In the genomic region with DNA sequence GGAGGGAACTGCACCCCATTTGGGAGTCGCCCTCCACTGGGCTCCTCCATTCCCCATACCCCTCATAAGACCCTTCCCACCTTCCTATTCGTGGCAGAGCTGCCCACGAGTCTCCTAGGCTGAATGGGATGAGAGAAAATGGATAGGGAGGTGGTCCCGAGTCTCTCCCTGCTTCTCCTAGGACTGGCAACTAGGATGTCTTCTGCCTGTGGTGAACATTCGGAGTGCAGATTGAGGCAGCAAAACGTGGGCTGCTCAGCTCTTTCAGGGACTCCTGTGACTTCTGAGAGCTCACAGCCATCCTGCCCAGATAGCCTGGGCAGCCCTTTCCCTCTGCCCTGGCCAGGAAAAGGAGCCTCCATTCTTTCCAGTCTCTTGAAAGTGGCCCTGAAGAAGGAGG, we compare ENCODE assay signal across 8 mouse cellular contexts. TPM values are rescaled to one million over a fixed set of nuclear protein-coding genes. Genes with fewer than 3 reads are reported as not detected.
DNase-seq lines count a peak whose midpoint lies in the region; ATAC-seq and TF ChIP-seq lines count a peak whose summit lies in the region.

A gene (minus strand): TSS at position 187 of the 400 bp plus-strand sequence.

- WGBS in kidney, embryonic 14.5 days, result 14% methylated on average over 6 of the region's 6 CpGs
- 17% methylated on average over 6 of the region's 6 CpGs for WGBS in limb, embryonic 13.5 days
- 12% methylated on average over 6 of the region's 6 CpGs for WGBS in stomach, postnatal 0 days

- H3K4me3 ChIP-seq in kidney, embryonic 14.5 days (ENCODE audit: low read length), result peak within 1 kb of the TSS; percentile 65
- peak within 1 kb of the TSS; percentile 22; the same call in 1 of the 2 replicates for H3K4me3 ChIP-seq in bone marrow macrophage, adult 2 months (ENCODE audit: insufficient read depth, low read length)
- peak within 1 kb of the TSS; percentile 60 for H3K4me3 ChIP-seq in limb, embryonic 13.5 days
- H3K4me3 ChIP-seq in stomach, postnatal 0 days (ENCODE audit: low read depth, low read length), result peak within 1 kb of the TSS; percentile 50

- peaks cover 14% of the 10 kb centered on the region for H3K4me1 ChIP-seq in kidney, embryonic 14.5 days (ENCODE audit: control insufficient read depth, insufficient read depth, low read length)
- no peaks in the 10 kb centered on the region for H3K4me1 ChIP-seq in bone marrow macrophage, adult 2 months (ENCODE audit: control insufficient read depth, insufficient read depth, low read length)
- peaks cover 26% of the 10 kb centered on the region for H3K4me1 ChIP-seq in limb, embryonic 13.5 days
- H3K4me1 ChIP-seq in stomach, postnatal 0 days (replicated peaks; ENCODE audit: control insufficient read depth, insufficient read depth), result no peaks in the 10 kb centered on the region

- no peak within 1 kb of the TSS for H3K27ac ChIP-seq in kidney, embryonic 14.5 days (ENCODE audit: low read depth, low read length)
- H3K27ac ChIP-seq in bone marrow macrophage, adult 2 months (ENCODE audit: insufficient read depth, low read depth, low read length), result no peak within 1 kb of the TSS
- H3K27ac ChIP-seq in limb, embryonic 13.5 days, result no peak within 1 kb of the TSS
- no peak within 1 kb of the TSS for H3K27ac ChIP-seq in stomach, postnatal 0 days (replicated peaks)

- no peak for DNase-seq in kidney, adult 11 months
- DNase-seq in gastrocnemius, postnatal 36 days, result no peak
- no peak for DNase-seq in stomach, postnatal 0 days (ENCODE audit: low spot score)
- DNase-seq in retina, embryonic 14.5 days (ENCODE audit: low spot score), result no peak

- peak within 1 kb of the TSS; percentile 97 for H3K4me2 ChIP-seq in kidney, embryonic 14.5 days (replicated peaks; ENCODE audit: low read depth, low read length)
- H3K4me2 ChIP-seq in limb, embryonic 13.5 days (replicated peaks), result peak within 1 kb of the TSS; percentile 95
- peak within 1 kb of the TSS; percentile 85 for H3K4me2 ChIP-seq in stomach, postnatal 0 days (replicated peaks; ENCODE audit: low read depth)

- peaks cover 60% of the 10 kb centered on the region for H3K27me3 ChIP-seq in kidney, embryonic 14.5 days (ENCODE audit: control insufficient read depth, insufficient read depth, low read length)
- H3K27me3 ChIP-seq in limb, embryonic 13.5 days, result peaks cover 100% of the 10 kb centered on the region
- H3K27me3 ChIP-seq in stomach, postnatal 0 days (ENCODE audit: control insufficient read depth, insufficient read depth, low read length), result peaks cover 19% of the 10 kb centered on the region

- TF ChIP-seq CTCF in bone marrow macrophage, adult 2 months (IDR thresholded peaks at IDR 0.05; ENCODE audit: low read depth, low read length), result no peak
- TF ChIP-seq CTCF in stomach, postnatal 0 days (IDR thresholded peaks at IDR 0.05; ENCODE audit: low read depth), result no peak

- no peak for TF ChIP-seq POLR2A in bone marrow macrophage, adult 2 months (IDR thresholded peaks at IDR 0.05; ENCODE audit: borderline replicate concordance, low read depth, low read length)

- intact Hi-C loops in gastrocnemius, postnatal 36 days (cut with DNase I), result loop anchor here (5.0 kb wide), 1 partner anchor 56 kb away; no protein-coding TSS in a partner anchor

- H3K9me3 ChIP-seq in kidney, embryonic 14.5 days (ENCODE audit: control insufficient read depth, low read length), result no peaks in the 10 kb centered on the region
- no peaks in the 10 kb centered on the region for H3K9me3 ChIP-seq in limb, embryonic 13.5 days
- no peaks in the 10 kb centered on the region for H3K9me3 ChIP-seq in stomach, postnatal 0 days (ENCODE audit: control insufficient read depth, low read length)

- peak within 1 kb of the TSS; percentile 47 for H3K9ac ChIP-seq in kidney, embryonic 14.5 days (ENCODE audit: low read depth, low read length)
- peak within 1 kb of the TSS; percentile 56 for H3K9ac ChIP-seq in limb, embryonic 13.5 days
- peak within 1 kb of the TSS; percentile 47 for H3K9ac ChIP-seq in stomach, postnatal 0 days (ENCODE audit: low read length)

- no peak for TF ChIP-seq EP300 in stomach, postnatal 0 days (optimal IDR thresholded peaks at IDR 0.05)

- ATAC-seq in kidney, embryonic 14.5 days (ENCODE audit: low FRiP score, low TSS enrichment), result no peak
- no peak for ATAC-seq in limb, embryonic 13.5 days (ENCODE audit: low FRiP score, low read depth)
- ATAC-seq in stomach, postnatal 0 days (ENCODE audit: low FRiP score, low TSS enrichment), result no peak
- no peak for ATAC-seq in activated CD4-positive, CD25-positive, alpha-beta regulatory T cell, adult 4 months

- no peaks in the 10 kb centered on the region for H3K36me3 ChIP-seq in kidney, embryonic 14.5 days (ENCODE audit: control insufficient read depth, insufficient read depth, low read length)
- H3K36me3 ChIP-seq in limb, embryonic 13.5 days, result no peaks in the 10 kb centered on the region
- no peaks in the 10 kb centered on the region for H3K36me3 ChIP-seq in stomach, postnatal 0 days (ENCODE audit: control insufficient read depth, insufficient read depth, low read length)

RNA-seq across cellular contexts. Expression of the gene that starts here (rescaled TPM):
- polyA plus RNA-seq in kidney, embryonic 14.5 days (2014; fragmentation: Nextera tagmentation; extraction: Ambion mirVana), result 4.2 and 4.4 TPM in 2 replicates
- polyA plus RNA-seq in bone marrow macrophage, adult 2 months (2012; ENCODE audit: insufficient read depth, insufficient read length, missing spikeins), result 0.20 and 0.63 TPM in 2 replicates
- total RNA-seq in gastrocnemius, postnatal 36 days (2021), result 100 to 1,000 TPM in 1 of 2 experiments, 10 to 100 TPM in 1; 95.5 to 115 TPM
- 1.6 and 1.7 TPM in 2 replicates for polyA plus RNA-seq in limb, embryonic 13.5 days (2015; fragmentation: Nextera tagmentation; extraction: Ambion mirVana)
- 4.0 and 4.2 TPM in 2 replicates for polyA plus RNA-seq in stomach, postnatal 0 days (2015; fragmentation: Nextera tagmentation; extraction: Ambion mirVana)
- 10 to 100 TPM in 1 of 2 experiments, 1 to 10 TPM in 1; 4.3 to 16.1 TPM for polyA plus RNA-seq in activated CD4-positive, CD25-positive, alpha-beta regulatory T cell, adult 4 months (2017; shearing (Covaris generic))
